Mouse (Mus musculus) ZHBTc4 (cell line): ENCODE measurements at regions not wholly inside any gene's neighbourhood (a gene's known extent, or its start where the extent isn't known, plus 50 kb on each side); places are given as distances from the start of the nearest gene placed in this dataset.

Source experiments
- DNase-seq: peaks from one replicate; pipeline ENCODE4 v3.0.0-alpha.2; 2011; ENCODE audit warnings: low read depth, low spot score

DNA sequence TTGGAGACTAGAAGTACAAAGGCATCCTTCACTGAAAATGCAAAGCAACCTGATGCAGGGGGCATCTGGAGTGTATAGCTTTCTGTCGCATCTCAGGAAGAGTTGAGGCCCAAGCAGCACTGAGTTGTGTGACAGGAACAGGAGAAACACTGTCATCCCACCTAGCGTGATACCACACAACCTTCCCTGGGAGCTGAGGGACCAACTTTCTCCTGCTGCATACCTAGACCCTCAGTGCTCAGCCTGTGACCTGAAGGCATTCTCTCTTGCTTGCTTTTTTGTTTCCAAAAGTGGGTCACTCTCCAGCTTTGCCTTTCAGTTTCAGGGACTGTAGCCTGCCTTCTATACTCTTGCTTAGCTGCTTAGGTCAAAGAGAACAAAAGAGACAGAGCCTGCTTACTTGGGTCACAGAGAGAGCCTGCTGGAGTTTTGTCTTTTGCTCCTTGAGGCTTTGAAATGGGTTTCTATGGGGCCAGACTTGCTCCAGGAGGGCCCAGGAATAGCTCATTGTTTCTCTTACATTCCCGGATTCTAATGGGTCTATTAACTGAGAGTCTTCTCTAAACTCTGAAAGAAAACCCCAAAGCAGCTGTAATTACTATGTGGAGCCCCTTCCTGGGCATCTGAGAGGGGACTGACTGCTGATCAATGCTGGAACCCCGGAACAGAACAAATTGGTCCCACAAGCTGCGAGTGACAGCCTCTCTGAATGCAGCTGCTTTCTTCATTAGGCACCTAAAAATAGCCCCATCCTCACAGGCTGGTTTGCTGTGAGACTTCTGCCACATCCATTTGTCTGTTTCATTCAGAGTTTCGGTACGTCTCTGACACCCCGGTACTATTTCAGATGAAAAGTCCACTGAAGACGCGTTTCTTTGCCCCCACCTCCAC lies 73.9 kb upstream of the Atxn1 start:
- no peak for DNase-seq

DNA sequence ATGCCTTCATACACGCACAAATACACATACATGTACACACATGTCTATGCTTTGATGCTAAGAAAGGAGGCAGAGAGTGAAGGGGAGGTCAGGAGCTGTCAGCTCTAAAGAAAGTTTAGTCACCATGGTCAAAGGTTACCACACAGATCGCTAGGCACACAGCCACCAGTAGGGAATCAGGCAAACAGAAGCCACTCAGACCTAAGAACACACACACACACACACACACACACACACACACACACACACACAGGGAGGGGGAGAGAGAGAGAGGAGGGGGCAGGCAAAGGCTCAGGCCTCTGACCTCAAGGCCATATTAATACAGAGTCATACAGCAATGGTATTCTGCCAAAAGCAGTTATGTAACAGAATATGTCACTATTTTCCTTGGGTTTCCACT lies 67.5 kb upstream of the Atxn1 start:
- DNase-seq, result no peak

DNA sequence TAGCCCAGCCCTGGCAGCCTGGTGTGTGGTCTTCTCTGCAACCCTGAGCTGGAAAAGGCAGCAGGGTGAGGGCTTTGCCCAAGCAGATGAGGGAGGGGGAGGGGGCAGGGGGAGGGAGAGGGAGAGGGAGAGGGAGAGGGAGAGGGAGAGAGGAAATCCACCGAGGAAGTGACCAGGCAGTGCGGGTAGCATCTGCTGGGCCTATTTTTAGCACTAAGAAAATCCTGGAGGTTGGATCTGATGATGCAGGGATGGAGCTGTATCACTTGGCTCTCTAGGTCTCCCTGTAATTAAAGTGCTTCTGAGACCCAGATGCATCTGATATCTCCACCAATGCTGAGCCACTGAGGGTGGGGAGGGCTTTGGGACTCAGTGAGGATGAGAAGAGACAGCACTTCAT lies 61.2 kb upstream of the Atxn1 start:
- no peak for DNase-seq

- DNase-seq, result peak; percentile 64
Measured at GRCm38 (mm10) chr13:46023630-46024041, 58.8 kb upstream of the Atxn1 start.

DNA sequence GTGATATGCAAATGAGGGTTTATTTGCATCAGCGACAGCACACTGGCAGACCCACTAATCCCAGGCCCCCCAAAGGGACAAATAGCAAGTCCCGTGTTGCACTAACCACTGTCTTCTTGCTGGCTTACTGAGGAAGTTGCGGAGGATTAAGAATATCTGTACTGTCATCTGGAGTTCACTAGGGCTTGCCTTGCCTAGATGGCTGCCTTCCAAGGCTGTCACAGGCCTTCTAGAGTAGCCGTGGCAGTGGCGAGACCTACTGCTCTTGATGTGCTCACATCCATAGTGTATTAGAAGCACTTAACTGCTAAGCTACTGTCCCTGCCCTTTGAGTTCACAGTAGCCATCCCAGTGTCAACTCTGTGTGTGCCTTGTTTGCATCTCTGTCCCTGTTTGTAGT lies 58.4 kb upstream of the Atxn1 start:
- DNase-seq, result no peak

- no peak for DNase-seq
Measured at GRCm38 (mm10) chr13:46020945-46021835, 56.4 kb upstream of the Atxn1 start.

- peak; percentile 68 for DNase-seq
Measured at GRCm38 (mm10) chr13:46019431-46020166, 54.8 kb upstream of the Atxn1 start.

- DNase-seq, result no peak
Measured at GRCm38 (mm10) chr13:46018903-46019430, 54.2 kb upstream of the Atxn1 start.

DNA sequence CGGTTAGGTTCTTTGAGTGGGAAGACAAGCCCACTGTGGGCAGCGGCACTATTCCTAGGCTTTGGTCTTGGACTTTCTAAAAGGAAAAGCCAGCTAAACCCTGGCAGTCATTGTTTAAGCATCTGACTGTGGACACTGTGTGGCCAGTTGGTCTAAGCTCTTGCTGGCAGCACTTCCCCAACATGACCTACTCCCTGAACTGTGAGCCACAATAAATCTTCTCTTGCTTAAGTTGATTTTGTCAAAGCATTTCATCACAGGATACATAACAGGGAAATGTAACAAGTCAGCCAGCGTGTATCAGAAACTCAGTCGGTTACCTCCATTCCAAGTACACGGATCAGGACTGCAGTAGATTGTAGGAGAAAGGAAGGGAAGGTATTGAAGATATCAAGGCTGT lies 52.9 kb upstream of the Atxn1 start:
- DNase-seq, result no peak

DNA sequence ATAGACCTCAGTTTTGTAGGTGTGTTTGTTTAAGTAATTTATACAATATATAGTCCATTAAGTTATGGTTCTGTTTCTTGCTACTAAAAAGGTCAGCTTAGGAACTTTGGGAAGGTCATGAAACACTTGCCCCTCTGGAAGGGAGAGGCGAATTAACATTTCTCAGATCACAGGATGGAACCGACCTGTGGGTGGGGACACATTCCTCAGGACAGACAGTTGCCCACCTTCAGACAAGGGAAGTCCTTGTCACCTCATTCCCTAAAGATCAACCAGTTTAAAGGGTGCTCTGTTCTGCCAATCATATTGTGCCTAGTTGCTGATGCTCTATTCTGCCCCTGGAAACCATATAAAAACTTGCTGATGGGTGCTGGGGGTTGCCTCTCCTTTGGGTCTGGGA lies 52.2 kb upstream of the Atxn1 start:
- peak; percentile 58 for DNase-seq

DNA sequence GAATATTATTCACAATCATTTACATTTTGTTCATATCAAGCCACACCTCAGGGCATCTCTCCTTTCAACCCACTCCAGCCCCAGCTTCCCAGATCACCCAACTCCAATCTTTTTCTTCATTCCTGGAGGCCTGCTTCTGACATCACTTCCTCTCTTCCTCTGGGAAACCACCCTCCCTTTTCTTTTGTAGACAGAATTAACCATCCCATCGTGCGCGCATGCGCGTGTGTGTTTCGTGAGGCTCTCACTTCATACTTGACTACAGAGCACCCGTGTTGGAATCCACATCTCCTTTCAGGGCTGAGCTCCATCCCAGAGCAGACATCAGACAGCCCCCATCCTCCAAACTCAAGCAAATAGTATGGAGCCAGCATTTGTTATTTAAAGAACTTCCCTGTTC lies 50.4 kb upstream of the Atxn1 start:
- peak; percentile 86 for DNase-seq

DNA sequence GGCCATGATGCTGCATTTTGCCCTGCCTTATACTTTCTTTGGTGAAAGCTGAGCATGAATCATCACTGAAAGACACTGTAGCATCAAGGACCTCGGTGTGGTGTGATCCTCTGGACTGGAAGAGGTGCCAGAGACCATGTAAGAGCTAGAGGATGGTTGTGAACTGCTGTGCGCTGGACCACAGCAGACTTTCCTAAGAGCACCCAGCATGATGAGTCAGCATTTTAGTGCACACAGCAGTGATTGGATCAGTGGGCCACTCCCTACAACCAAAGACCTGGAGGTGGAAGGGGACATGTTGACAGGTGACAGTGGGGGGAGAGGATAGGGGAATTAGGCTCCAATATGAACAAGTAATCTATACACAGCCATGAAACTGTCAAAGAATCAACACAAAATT lies 49.8 kb upstream of the Atxn1 start:
- peak; percentile 57 for DNase-seq
